Mouse (Mus musculus) neutrophil, adult 59 days (primary cell): ENCODE data around the gene Bag6. TPM values are rescaled to one million over a fixed set of nuclear protein-coding genes. Genes with fewer than 3 reads are reported as not detected.

Experiments
- total RNA-seq, 2 experiments: library from RNA; stranded (reverse); gene quantifications; 1 replicate in 1 of 2; 2 replicates in 1 of 2; pipeline ENCODE4 v1.2.4; 2023

Bag6 gene
- total RNA-seq = 100 to 1,000 TPM; 245 to 298 TPM

GRCm38 (mm10) chr17:35134801-35135590, at the start of gene Bag6:
Gene Bag6, plus strand, starts transcription at chr17:35135178.

DNA sequence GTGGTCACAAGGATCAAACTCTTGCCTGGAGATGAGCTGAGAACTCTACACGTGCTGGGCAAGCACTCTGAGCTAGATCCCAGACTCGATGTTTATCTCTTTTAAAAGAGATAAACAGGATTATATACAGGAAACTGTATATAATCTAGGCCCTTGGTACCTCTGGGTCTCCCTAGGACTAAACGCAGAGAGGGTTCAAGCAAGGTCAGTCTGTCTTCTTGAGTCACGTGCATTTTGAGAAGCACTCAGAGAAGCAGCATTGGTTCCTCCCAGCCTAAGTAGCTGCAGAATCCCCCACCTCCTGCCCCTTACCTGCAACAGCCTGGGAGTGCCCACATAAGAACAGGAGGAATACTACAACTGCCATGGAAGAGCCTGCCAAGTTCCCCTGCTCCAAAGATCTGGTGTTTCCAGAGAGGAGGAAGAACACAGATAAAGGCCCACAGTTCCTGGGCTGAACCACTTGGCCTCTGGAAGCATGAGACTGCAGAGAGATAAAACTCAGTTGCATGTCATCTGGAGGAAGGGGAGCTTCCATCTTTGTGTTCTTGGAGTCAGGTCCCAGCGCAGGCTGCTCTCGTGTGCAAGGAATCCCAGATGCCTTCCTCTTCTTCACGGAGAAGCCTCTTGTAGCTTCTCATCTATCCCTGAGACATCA, 49.6 kb upstream of the Bag6 start, which contains the start of gene Ly6g6f:
Ly6g6f (minus strand) TSS at position 403 of the 658 bp plus-strand sequence.

DNA sequence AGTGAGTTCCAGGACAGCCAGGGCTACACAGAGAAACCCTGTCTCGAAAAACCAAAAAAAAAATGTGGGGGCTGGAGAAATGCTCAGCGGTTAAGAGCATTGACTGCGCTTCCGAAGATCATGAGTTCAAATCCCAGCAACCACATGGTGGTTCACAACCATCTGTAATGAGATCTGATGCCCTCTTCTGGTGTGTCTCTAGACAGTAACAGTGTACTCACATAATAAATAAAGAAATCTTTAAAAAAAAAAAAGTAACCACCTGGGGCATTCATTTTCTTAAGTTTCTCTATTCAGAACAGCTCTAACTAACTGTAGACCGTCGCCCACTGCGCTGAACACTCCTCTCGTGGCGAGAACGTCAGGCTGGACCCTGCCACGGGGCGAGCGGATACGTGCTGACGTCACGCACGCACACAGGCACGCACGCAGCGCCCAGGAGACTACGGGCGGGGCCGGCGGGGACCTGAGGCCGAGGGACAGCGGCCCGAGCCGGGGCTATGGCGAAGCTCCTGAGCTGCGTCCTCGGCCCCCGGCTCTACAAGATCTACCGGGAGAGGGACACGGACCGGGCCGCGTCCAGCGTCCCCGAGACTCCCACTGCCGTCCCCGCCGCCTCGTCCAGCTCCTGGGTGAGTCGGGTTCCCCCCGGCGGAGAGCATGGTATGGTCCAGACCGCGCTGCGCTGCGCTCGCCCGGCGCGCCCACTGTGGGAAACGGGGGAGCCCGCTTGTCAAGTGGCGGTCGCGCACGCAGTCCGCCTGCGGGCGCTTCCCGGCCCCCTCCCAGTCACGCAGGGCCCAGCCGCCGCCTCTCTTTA, 45.9 kb upstream of the Bag6 start, which contains the start of gene Abhd16a:
Abhd16a (plus strand) TSS at position 439 of the 820 bp plus-strand sequence.

GRCm38 (mm10) chr17:35108097-35108496, 26.9 kb upstream of the Bag6 start, which contains the start of gene Ly6g5c:
Gene Ly6g5c, plus strand, starts transcription at chr17:35108279.

DNA sequence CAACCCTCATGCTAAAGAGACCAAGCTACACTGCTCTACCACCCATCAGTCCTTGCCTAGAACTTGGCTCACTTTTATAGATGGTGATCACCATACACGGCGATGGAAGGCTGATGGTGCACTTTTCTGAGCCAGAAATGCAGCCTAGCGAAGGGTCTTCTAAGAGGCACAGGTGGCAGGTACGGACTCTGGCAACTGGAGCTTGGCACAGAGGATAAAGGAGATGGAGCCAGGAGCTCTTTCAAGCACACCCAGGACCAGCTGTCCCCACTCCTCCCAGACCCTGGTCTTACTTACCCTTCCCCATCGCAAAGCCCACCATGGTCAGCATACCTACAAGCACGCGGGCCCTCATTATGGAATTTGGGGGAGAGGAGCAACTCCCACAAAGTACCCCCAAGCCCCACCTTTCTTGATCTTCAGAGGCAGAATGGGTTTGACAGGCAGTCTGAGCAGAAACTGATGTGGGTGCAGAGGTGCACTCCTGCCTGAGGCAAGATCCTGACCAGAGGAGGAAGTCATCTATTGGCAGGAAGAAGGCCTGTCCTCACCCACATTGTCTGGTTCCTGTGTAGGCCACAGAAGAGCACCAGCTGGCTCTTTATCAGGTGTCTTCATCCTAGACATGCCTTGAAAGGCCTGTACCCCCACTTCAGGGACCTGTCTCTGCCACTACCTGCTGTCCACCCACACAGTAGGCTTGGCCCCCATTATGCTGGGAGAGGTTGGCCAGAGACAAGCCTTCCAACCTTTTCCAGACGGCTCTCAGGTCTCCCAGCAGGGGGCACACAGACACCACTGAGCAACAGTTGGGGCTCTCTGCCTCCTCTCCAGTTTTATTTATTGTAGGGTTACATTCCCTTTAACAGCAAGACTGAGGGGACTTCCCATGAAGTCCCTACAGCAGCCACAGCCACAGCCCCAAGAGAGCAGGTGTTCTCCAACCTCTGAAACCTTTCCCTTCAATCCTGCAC, 19.6 kb upstream of the Bag6 start, which contains the start of gene Ly6g5b:
Ly6g5b (minus strand) TSS at position 383 of the 974 bp plus-strand sequence.

GRCm38 (mm10) chr17:35121143-35121799, 13.7 kb upstream of the Bag6 start, which contains the start of gene Gpank1:
Gene Gpank1, plus strand, starts transcription at chr17:35121455.

GRCm38 (mm10) chr17:35121871-35122303, 13.1 kb upstream of the Bag6 start, which contains the start of gene Csnk2b:
Gene Csnk2b, minus strand, starts transcription at chr17:35122053.

DNA sequence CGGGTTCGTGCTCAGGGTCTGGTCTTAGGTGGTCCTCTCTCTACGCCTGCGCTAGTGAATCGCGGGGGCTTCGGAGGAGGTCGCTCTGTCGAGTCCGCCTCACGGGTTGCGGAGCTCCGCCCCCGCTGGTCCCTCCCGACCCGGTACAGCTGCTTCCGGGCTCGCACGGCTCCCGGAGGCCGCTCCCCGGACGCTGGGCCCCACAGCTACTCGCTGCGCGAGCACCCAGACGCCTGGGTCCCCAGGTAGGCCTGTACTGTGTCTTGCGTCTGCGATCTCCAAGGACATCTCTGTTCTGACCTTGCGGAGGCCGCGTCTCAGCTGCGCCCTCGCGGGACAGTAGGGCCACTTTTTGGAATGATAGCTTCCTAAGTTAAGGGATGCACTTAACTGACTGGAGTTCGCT, 8.8 kb upstream of the Bag6 start, which contains the start of gene D17H6S53E:
D17H6S53E (plus strand) TSS at position 168 of the 406 bp plus-strand sequence.

GRCm38 (mm10) chr17:35131500-35132173, 3.3 kb upstream of the Bag6 start, which contains the start of gene Apom:
Gene Apom, minus strand, starts transcription at chr17:35132050.

DNA sequence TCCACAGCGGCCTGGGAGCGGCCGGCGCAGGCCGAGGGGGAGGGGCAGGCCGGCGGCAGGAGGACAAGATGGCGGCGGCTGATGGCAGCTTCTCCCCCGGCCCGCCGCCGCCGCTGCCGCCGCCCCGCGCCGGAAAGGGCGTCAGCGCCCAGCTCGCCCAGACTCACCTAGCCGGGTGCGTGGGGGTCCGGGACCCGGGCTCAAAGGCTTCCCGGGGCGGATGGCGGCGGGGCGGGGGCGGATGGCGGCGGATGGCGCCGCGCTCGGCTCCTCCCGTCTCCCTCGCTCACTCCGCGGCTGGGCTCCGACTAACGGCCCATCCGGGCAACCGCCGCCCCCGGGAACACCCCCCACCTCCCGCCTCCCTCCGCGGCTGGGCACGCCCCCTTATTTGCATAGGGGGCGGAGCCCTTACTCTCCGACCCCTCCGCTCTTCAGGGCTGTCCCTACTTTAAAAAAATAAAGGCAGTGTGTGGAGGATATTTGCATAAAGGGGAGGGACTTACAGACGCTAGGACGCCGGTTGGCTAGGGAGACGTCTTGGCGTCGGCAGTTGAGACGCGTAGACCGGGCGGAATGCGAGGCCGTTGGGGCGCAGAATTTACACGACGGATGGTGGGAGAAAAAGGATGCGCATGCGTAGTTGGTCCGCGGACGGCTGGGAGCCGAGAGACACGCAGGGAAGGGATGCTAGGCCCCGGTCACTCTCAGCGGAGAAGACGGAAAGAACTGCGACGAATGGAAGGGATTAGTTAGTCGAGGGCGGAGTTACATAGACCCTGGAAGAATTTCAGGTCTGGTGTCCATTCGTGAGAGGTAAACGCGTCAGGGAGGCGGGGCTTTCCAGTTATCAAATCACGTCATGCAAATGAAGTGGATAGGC, 29.8 kb downstream of the Bag6 start, which contains the start of gene Prrc2a:
Prrc2a (minus strand) TSS at position 330 of the 883 bp plus-strand sequence.

DNA sequence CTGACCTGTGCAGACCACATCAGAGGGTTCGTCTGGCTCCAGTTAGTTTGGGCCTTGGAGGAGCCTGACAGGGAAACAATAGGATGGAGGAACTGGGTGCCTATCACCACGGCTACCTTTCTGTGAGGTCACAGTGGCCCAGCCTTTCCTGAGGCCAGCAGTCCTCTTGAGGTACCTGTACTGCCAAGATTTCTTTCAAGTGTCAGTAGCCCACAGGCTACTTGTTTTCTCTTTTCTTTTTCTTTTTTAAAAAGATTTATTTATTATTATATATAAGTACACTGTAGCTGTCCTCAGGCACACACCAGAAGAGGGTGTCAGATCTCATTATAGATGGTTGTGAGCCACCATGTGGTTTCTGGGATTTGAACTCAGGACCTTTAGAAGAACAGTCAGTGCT, 41.0 kb downstream of the Bag6 start, which contains the start of gene Aif1:
Aif1 (minus strand) TSS at position 101 of the 400 bp plus-strand sequence.

GRCm38 (mm10) chr17:35187959-35188610, 53.1 kb downstream of the Bag6 start, which contains the start of gene Lst1:
Gene Lst1, minus strand, starts transcription at chr17:35188439.

GRCm38 (mm10) chr17:35193881-35194843, 59.2 kb downstream of the Bag6 start, which contains the start of gene Ltb:
Gene Ltb, plus strand, starts transcription at chr17:35194439.

